Mouse (Mus musculus) brain, adult 2 months (tissue): ENCODE results near the gene Nmral1.
"Not testable (repeated sequence)": the region's sequence is repeated elsewhere in the genome, so short reads cannot be mapped to it uniquely, and the experiment has no call there.

Source experiments
- DNase-seq: peaks from one replicate; pipeline ENCODE4 v3.0.0; 2011; ENCODE audit warnings: low read depth, low spot score

The Nmral1 gene

DNA sequence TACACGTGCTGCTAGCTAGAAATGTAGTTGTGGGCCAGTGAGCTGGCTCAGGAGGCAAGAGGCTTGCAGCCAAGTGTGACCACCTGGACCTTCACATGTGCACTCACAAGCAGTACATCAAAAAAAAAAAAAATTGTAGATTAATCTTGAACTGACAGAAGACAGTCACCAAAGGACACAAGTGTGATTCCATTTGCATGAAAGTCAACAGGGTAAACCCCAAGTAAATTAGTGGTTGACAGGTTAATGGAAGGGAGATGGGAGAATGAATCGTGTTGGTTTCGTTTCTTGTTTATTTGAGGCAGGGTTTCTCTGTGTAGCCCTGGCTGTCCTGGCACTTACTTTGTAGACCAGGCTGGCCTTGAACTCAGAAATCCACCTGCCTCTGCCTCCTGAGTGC is 1.3 kb downstream of the Nmral1 start:
- DNase-seq: no peak

DNA sequence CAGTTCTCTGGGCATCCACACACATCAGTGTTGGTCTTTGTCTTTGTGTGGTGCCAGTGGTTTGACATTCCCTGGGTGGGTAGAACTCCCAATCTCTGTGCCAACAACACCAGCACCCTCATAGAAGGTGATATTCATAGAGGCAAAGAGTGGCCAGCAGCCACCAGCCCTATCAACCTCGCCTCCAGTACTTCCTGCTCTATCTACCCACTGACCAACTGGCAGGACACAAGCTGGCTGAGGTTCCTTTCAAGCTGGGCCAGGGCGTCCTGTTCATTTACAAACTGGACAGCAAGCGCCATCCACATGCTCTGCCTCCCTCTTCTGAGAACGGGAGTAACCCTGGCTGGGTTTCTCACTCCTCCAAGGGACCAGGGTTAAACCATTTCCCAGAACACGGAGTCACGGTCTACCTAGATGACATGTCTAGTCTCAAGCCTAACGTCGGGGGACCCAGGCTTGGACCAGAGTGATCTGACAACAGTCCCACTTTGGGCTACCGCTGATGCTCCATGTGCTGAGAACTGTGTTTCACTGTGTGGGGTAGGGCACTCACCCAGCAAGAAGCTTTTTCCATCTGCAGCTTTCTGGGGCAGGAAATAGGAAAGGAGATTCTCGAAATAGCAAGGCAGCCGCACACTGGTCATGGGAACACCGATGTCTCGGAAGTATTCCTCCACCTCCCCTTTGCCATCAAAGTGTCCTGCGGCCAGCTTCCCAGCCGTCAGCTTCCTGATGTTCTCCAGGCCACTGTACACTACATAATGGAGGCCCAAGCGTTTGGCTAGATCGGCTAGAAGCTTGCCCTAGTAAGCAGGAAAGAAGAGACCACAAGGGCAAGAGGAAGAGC is 5.1 kb downstream of the Nmral1 start:
- peak; percentile 73 for DNase-seq

DNA sequence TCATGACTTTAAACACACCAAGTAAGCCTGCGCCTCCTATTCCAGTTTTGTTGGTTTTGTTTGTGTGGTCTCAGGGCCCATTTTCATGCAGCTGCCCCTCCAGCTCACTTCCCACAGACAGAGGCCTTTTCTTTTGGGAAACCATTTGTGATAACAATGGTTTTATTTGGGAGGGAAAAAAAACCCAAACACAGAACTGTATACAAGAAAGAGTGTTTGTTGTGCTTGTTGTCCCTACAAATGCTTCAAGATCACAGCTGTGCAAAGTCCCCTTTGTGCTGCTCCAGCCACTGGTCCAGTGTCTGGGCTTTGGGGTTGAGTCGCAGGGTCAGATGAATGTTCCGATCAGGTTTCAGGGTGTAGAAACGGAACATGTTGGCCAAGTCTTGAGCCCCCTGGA is 8.0 kb downstream of the Nmral1 start:
- DNase-seq: peak; percentile 81

DNA sequence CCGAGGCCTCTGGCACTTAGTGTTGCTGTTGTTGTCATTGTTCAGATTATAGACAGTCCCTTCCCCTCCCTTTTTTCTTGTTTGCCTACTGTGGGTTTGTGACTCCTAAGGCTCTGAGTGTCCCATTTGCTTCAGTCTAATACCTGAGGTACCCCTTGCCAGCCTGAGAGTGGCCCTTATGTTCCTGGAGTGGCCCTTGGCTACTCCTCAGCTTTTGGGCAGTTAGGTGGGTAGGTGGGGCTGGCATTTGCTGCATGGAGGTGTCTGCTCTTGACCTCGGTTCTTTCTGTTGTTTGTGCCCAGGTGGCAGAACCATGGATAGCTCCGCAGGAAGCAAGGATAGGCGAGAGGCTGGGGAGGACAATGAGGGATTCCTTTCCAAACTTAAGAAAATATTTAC is 13.6 kb downstream of the Nmral1 start:
- no peak for DNase-seq

DNA sequence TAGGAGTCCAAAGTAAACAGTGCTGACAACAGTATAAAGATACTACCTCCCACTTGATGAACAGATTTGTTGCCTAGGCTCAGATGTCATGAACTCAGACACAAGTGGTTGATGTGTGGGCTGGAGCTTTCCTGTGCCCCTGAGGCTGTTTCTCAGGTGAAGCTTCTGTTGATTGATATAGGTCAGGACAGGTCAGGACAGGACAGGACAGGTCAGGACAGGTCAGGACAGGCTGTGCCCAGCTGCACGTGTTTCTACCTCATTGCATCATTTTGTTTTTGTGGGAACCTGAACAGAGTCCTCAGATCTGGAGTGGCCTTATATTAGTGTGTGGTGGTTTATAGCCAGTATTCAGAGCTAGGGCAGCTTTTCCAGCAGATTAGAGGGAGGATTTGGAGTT is 16.5 kb downstream of the Nmral1 start:
- no peak for DNase-seq

DNA sequence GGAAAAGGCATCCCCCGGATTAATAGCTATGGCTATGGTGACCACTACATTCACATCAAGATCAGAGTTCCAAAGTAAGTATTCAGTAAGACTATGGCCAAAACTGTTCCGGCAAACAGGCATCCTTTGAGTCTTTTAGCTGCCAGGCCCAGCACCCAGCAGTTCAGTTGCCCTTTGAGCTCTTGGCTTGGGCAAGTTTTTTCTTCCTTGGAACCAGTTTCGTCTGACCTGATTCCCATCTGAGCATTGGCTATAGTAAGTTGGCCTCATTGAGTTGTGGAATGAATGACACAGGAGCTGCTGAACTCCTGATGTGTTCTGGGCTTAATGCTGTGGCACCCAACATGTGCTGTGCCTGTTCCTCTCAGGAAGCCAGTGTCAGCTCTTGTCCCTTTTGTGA is 17.9 kb downstream of the Nmral1 start:
- no peak for DNase-seq

DNA sequence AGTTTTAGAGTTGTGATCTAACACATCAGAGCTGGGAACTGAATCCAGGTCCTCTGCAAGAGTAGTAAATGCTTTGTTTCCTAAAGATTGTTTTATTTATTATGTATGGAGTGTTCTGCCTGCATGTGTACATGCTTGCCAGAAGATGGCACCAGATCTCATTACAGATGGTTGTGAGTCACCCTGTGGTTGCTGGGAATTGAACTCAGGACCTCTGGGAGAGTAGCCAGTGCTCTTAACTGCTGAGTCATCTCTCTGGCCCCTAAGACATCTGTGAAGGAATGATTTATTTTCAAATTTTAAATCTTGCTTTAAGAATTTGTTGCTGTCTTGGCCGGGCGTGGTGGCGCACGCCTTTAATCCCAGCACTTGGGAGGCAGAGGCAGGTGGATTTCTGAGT is 29.8 kb downstream of the Nmral1 start:
- DNase-seq: not testable (repeated sequence)

DNA sequence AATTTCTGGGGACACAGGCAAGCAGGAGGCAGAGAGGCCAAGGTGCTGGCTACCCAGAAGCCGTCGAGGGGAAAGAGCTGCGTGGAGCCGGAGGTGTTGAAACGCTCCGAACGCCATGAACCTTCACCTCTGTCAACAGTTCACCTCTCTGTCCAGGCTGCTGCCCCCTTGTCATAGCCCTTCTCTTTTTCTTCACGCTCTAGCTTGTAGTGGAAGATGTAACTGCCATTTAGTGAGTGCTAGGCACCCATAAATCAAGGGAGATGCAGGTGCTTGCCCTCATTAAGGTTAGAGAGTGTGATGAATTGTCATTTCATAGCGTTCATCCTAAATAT is 34.7 kb downstream of the Nmral1 start:
- no peak for DNase-seq

DNA sequence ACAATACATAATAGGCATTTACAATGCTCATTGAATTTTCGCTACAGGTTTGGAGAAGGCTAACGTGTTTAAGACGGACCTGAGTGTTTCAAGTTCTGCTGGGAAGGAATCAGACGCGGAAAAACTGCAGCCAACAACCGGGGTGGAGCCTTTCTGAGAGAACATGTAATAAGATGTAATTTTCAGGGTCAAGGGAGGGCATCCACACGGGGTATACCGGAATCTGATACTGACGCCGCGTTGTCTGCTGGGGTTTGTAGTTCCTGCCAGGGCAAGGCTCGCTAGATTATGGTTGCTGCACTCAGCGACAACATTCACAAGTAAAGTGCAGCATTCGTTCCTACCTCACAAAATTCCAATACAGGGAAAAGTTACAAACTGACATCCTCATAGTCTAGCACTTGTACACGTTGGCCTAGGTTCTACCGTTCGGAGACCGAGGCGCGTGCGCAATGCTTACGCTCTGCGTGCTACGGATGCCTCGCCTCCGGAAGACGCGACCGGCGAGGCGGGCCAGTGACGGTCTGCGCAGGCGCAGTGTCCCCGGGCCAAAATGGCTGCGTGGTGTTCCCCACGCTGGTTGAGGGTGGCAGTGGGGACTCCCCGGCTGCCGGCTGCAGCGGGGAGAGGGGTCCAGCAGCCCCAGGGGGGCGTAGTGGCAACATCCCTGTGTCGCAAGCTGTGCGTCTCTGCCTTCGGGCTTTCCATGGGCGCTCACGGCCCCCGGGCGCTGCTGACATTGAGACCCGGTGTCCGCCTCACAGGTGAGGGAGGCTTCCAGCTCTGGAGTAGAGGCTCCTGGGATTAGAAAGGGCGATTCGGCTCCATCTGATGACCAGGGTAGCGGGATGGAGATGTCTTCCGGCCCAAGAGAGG is 35.3 kb downstream of the Nmral1 start:
- DNase-seq: peak; percentile 97

DNA sequence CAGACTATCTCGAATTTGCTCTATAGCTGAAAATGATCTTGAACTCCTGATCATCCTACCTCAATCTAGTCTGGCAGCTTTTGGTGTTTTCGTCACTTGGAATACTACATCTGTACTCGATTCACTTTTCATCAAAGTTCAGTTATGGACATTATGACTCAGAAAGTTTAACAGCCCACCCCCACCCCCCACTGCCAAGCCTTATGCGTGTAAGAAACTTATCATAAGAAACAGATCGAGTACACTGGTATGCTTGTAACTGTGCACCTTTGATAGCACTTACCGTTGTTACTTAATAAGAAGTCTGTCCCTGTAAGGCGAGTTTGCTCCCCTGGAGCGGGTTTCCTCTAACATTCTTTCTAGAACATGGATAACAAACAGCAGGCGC is 36.0 kb downstream of the Nmral1 start:
- DNase-seq: no peak

DNA sequence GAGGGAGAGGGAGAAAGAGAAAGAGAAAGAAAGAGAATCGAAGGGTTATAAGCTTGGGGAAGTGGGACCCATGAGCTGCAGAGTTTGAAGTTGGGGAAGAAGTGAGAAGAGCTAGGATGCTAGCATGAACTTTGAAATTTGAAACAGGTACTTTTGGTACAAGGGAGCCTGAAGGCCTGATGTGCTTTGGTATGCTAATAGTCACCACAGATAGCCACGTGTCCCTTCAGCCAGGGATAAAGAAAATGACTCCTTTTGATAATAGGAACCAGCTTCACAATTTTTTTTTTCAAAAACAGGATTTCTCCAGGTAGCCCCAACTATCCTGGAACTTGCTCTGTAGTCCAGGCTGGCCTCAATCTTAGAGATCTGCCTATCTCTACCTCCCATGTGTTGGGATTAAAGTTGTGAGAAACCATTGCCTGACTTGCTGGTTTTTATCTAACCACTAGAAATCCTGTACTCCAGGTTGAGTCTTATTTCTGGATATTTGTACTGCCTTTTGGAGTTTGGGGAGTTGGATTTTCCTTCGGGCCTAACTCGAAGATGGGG is 36.5 kb downstream of the Nmral1 start:
- no peak for DNase-seq

DNA sequence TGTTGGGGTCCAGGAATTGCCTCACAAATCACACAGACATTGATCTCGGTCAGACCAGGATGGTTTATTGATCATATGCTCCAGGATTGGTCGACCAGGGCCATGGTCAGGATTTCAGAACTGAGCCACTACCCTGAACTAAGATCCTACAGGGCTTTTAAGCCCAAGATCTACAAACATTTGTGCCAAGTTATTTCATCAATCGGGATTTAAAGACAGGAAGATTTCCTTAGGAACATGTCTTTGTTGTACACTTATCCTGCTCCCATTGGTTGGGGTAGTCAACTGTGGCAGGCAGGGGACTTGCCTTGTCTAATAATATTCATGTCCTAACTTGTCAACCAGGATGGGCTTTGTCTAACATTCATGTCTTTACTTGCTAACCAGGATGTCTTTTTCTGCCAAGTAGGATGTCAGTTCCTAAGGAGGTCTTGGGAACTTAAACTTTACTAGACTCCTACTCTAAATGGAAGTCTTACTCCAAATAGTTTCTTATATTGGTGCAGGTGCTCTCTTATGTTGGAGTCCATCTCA is 38.2 kb downstream of the Nmral1 start:
- not testable (repeated sequence) for DNase-seq

DNA sequence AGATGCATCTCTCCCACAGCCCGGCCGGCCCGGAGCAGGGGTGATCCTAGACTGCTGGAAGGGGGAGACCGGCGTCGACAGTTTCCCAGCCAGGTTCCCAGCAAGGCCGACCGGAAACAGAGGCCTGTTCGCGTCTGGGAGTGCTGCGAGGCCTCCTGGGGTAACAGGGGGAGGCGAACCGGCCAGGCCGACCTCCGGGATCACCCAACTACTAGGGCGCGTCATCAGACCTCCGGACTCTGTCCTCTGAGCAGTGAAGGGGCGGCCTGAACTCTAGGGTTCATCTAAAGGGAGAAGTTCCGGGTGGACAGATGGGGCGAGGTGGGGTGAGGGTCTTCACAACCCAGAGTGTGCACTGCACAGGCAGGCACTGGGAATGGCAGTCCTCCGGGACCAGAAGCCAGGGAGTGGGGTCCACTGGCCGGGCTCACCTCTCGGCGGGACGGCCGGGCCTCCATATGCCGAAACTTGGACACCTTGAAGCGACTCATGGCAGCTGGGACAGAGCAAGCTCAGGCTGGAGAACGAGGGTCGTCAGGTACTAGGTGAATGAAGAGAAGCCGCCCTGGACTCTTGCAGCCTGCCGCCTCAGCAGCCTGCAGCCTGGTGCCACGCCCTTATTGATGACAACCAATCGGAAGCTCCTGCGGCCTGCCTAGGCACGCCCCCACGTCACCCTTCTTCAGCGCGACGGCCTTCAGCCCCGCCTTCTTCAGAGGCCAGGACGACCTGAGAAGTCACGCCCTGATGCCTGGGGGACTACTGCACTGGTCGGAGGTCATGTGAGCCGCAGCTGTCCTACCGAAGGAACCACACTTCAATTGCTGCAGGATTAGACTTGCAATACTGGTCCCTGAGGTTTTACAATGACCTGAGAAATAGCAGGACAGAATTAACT is 39.8 kb downstream of the Nmral1 start, which contains the start of gene Coro7:
Gene Coro7 (minus strand): TSS at position 657 of the 898 bp plus-strand sequence.
- DNase-seq: peak; percentile 98

DNA sequence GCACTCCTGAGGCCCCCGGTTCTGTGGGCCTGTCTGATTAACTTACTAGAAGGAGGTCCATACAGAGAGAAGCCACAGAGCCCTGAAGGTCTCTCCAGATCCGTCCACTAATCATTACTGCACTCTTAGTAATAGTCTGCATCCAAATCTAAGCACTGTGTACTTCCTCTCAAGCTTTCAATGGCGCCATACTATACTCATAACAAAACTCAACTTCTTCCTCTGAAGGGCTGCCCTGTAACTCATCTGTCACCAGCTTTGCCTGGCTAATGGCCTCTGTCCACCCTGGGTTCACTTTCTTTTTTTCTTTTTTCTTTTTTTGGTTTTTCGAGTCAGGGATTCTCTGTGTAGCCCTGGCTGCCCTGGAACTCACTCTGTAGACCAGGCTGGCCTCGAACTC is 41.1 kb downstream of the Nmral1 start:
- no peak for DNase-seq

DNA sequence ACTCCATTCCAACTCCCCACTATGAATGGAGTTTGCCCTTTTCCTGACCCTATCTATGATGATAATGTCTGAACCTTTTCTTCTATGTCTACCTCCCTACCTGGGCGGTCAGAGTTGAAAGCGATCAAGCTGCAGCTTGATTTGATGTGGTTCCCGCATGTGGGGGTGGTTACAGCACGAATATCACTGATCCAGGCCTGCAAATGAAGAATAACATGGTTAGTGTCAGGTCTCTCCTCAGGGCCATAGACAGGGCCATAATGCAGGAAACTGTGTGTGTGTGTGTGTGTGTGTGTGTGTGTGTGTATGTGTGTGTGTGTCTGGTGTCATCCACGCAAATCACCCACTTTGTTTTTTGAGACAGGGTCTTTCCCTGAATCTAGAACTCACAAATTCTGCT is 42.3 kb downstream of the Nmral1 start:
- no peak for DNase-seq

DNA sequence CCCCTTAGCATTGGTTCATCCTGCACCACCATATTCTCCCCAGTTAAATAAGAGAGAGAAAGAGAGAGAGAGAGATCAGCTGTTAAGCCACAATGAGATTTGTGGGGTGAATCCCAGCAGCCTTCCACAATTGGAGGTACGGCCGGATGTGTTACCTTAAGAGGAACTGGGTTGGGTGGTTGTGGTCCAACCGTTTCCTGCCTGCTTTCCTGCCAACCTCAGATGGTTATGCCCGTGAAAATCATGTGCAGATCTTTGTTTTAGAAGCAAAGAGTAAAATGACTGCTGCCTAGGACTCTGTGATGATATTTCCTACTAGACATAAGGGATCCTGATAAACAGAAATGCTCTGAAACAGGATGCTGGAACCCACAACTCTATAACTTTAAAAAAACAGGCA is 45.1 kb downstream of the Nmral1 start:
- DNase-seq: no peak

DNA sequence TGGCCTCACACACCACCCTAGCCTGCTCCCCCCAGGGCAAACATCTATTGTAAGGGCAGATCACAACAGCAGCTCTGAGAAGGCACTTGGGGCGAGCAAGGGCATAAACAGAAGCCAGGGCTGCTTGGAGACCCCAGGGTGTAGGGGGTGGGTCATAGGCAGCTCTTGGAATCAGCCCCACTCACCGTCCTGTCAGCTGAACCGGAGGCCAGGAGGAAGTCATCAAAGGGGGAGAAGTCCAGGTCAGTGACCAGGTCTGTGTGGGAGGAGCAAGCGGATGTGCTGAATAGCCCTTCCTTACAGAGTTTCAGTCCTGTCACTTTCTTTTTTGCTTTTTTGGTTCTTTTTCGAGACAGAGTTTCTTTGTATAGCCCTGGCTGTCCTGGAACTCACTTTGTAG is 48.8 kb downstream of the Nmral1 start:
- no peak for DNase-seq

DNA sequence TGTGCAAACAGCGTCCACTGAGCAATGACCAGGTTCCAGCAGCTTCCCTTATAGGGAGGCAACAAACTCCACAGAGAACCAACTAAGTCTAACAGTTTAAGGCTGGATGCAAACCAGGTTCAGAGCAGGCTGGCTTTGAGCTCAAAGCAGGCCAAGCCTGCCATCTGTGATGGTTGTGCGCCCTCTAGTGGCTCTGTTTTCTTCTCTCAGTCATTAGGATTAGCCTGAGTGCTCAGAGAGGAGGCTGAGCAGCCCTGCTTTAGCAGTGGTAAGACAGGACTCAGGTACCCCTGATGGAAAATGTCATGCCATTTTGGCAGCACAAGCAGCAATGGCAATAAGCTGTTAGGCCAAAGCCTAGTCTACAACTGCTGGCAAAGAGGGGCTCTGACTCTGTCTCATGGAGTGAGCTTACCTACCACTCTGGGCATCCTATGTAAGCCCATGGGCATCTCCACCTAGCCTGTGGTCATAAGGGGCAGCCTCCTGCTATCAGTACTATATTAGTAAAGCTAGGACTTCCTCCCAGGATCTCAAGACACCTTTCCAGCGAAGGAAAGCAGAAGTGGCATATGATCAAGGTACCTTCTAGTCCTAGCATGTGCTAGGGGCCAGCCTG is 51.9 kb downstream of the Nmral1 start:
- DNase-seq: peak; percentile 94

DNA sequence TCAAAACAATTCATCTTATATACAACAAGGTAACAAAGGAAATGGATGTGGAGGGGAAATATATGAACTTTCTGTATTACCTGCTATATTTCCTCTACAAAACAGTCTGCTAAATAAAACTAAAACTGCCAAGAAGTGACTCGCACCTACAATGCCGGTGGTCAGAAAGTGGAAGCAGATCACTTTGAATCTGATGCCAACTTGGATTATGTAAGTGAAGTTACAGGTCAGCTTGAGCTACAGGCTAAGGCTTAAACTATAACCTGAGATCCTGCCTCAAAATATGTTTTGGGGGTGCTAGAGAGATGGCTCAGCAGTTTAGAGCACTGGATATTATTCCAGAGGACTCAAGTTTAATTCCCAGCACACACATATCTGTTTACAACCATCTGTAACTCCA is 53.4 kb downstream of the Nmral1 start:
- DNase-seq: no peak

DNA sequence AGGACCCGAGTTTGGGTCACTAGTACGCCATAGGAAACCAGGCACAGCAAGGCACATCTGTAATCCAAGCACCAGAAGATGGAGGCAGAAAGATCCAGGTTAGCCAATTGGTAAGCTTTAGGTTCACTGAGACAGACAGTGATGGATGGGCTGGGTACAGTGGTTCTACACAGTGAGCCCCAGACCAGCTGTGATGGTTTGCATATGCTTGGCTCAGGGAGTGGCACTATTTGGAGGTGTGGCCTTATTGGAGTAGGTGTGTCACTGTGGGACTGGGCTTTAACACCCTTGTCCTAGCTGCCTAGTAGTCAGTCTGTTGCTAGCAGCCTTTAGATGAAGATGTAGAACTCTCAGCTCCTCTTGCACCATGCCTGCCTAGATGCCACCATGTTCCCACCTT is 55.4 kb downstream of the Nmral1 start:
- no peak for DNase-seq

DNA sequence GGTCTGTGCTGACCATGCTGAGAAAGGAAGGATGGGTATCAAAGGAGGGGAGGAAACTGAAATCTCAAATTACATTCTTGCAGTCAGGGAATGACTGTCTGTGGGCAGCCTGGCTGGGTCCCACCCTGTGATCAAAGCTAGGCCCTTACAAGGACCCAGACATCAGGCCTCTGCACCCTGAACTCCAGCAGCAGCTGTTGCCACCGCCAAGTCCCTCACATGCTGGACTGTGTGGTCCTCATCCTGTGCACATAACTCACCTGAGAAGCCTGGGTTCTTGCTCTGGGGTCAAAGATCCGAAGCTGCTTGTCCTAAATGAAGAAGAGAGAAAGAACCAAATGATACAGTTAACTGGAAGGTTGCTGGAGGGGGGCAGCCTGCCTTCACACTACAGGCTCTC is 57.6 kb downstream of the Nmral1 start:
- no peak for DNase-seq
